Mouse (Mus musculus): Measurements from ENCODE around the gene Kpnb1. TPM values are rescaled to one million over a fixed set of nuclear protein-coding genes. Genes with fewer than 3 reads are reported as not detected.

Kpnb1 gene
- total and polyA plus RNA-seq, 2 experiments from 2014 or later, result 26.1 to 97.9 TPM

DNA sequence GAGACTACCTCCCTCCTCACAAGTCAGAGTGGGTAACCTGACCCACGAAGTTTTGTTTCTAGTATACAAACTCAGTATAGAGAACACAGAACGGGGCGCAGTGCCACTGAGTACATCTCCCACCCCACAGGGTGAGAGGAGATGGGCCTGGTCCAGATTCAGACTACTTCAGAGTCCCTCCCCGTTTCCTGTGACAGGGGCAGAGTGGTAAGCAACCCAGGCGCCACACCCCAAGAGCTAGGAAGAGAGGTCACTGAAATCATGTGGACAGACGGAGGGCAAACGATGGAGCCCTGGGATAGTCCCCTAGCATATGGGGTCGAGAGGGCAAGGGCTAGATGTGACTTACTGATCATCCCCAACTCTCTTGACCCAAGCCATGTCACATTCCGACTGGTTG is 41.7 kb downstream of the Kpnb1 start:
- Histone ChIP-seq H3K9me3 (ENCODE audit: low read length) (no peaks in the 10 kb centered on the region), H3K36me3 (ENCODE audit: insufficient read depth, low read length) (peaks cover 41% of the 10 kb centered on the region; the same call in 1 of the 2 replicates), H3K27ac (no peak overlapping the region), H3K9ac (replicated peaks; ENCODE audit: low read length) (no peak overlapping the region), H3K27me3 (ENCODE audit: insufficient read depth, low read length) (no peaks in the 10 kb centered on the region), H3K4me3 (ENCODE audit: low read length) (no peak overlapping the region), H3K4me1 (ENCODE audit: insufficient read depth, low read length) (peaks cover 9% of the 10 kb centered on the region; the same call in 1 of the 2 replicates), H3K4me2 (ENCODE audit: low read depth, low read length) (no peak overlapping the region)
- no peak for DNase-seq (ENCODE audit: low spot score)
- WGBS, result 82% methylated on average over 9 of the region's 9 CpGs
- no peak for ATAC-seq
- TF ChIP-seq CTCF (IDR thresholded peaks at IDR 0.05; ENCODE audit: low read depth), result no peak

DNA sequence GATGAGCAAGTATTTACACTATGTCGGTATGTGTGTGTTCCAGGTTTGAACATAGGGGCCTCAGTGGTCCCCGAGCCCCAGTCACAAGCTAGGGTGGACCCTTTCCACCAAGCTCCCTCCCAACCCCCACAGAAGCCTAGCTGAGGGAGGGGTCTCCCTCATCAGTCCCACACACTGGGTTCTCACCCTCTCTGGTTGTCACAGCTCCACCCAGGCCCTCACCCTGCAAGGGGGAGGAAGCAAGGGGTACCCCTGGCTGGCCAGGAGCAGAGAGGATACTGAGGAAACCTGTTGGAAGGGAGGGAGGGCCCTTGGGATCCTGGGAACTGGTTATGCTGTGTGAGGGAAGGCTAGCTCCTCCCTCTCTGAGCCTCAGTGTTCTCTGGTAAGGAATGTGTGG is 42.4 kb downstream of the Kpnb1 start:
- Histone ChIP-seq H3K4me1 (ENCODE audit: insufficient read depth, low read length) (peaks cover 9% of the 10 kb centered on the region), H3K27me3 (ENCODE audit: insufficient read depth, low read length) (no peaks in the 10 kb centered on the region), H3K36me3 (ENCODE audit: insufficient read depth, low read length) (peaks cover 41% of the 10 kb centered on the region; the same call in 1 of the 2 replicates), H3K27ac (no peak overlapping the region), H3K9ac (replicated peaks; ENCODE audit: low read length) (no peak overlapping the region), H3K9me3 (ENCODE audit: low read length) (no peaks in the 10 kb centered on the region), H3K4me3 (ENCODE audit: low read length) (no peak overlapping the region), H3K4me2 (ENCODE audit: low read depth, low read length) (no peak overlapping the region)
- no peak for TF ChIP-seq CTCF (IDR thresholded peaks at IDR 0.05; ENCODE audit: low read depth)
- ATAC-seq, result no peak
- WGBS, result 79% methylated on average over 2 of the region's 2 CpGs
- DNase-seq (ENCODE audit: low spot score), result no peak

DNA sequence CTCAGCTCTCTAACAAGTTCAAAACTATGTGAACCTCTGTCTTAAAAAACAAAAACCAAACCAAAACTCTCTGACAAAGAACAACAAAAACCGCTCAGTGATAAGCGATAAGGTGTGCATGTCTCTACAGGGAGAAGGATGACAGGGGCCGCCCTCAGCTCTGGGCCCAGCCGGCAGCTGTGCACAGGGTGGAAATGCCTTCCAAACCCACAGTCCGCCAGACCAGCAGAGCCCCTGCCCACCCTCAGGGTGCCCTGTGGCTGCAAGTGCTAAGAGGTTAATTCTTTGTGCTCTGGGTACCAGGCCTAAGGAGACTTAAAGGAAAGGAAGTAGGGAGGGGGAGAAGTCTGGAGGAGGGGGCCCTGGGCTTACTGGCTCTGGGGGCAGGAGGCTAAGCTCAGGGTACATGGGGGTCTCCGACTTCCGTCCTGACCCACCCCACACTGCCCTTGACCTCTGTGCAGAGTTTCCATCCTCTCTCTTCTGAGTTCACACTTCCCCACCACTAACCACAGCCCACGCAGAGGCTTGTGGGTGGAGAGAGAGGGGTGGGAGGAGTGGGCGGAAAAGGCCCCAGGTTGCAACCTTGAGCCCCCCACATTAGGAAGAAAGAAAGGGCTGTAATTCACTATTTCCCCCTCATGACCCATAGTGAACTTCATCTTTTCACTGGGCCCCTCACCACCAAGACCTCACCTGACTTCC is 44.3 kb downstream of the Kpnb1 start:
- DNase-seq (ENCODE audit: low spot score) (no peak), ATAC-seq (no peak)
- H3K9me3 ChIP-seq (ENCODE audit: low read length), result no peaks in the 10 kb centered on the region
- peaks cover 38% of the 10 kb centered on the region; the same call in 1 of the 2 replicates for H3K36me3 ChIP-seq (ENCODE audit: insufficient read depth, low read length)
- H3K4me3 ChIP-seq (ENCODE audit: low read length), result no peak overlapping the region
- H3K27ac ChIP-seq, result no peak overlapping the region
- H3K4me1 ChIP-seq (ENCODE audit: insufficient read depth, low read length), result peaks cover 11% of the 10 kb centered on the region; the same call in 1 of the 2 replicates
- H3K27me3 ChIP-seq (ENCODE audit: insufficient read depth, low read length), result no peaks in the 10 kb centered on the region
- no peak for TF ChIP-seq CTCF (IDR thresholded peaks at IDR 0.05; ENCODE audit: low read depth)
- 88% methylated on average over 9 of the region's 9 CpGs for WGBS
- no peak overlapping the region for H3K9ac ChIP-seq (replicated peaks; ENCODE audit: low read length)
- no peak overlapping the region for H3K4me2 ChIP-seq (ENCODE audit: low read depth, low read length)

DNA sequence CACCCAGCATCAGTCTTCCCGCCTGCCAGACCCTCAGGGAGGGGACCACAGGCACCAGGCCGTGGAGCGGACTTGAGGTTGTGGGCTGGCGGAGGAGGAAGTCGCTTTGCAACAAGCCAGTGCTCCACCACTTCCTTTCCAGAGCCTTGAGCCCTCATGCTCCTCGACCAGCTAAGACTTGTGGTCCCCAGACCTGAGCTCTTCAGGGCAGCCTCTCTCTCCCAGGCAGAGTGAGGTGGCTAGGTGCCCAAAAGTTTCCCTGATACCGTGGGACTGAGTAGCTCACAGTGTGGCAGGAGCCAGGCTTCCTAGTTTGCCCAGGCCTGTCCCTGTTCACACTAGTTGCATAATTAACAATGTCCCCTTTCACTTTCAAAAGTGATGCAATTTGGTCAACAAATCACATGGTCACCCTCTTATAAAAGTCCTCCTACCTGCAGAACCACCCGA is 45.5 kb downstream of the Kpnb1 start:
- no peak overlapping the region for H3K4me2 ChIP-seq (ENCODE audit: low read depth, low read length)
- H3K9ac ChIP-seq (replicated peaks; ENCODE audit: low read length), result no peak overlapping the region
- 77% methylated on average over 8 of the region's 8 CpGs for WGBS
- ATAC-seq, result no peak
- peaks cover 11% of the 10 kb centered on the region; the same call in 1 of the 2 replicates for H3K4me1 ChIP-seq (ENCODE audit: insufficient read depth, low read length)
- peaks cover 32% of the 10 kb centered on the region; the same call in 1 of the 2 replicates for H3K36me3 ChIP-seq (ENCODE audit: insufficient read depth, low read length)
- H3K9me3 ChIP-seq (ENCODE audit: low read length), result no peaks in the 10 kb centered on the region
- no peak for DNase-seq (ENCODE audit: low spot score)
- no peak for TF ChIP-seq CTCF (IDR thresholded peaks at IDR 0.05; ENCODE audit: low read depth)
- no peak overlapping the region for H3K4me3 ChIP-seq (ENCODE audit: low read length)
- no peaks in the 10 kb centered on the region for H3K27me3 ChIP-seq (ENCODE audit: insufficient read depth, low read length)
- no peak overlapping the region for H3K27ac ChIP-seq

DNA sequence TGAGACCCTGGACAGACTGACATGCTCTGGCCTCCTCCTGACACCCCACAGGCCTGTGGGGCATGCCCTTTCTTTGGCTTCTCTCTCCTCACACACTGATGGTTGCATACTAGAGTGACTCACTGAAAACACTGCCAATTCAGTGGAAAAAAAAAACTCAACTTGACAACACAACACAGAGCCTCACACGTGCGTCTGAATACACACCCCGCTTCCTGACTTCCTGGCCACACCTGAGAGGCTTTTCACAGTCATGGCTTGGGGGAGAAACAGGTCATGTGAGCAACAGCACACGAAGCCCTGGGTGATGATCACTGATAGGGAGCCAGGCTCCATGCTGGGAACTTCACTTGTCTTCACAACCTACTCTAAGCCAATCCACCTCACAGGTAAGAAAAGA is 46.9 kb downstream of the Kpnb1 start:
- no peak overlapping the region for H3K9ac ChIP-seq (replicated peaks; ENCODE audit: low read length)
- 73% methylated on average over 4 of the region's 4 CpGs for WGBS
- H3K4me1 ChIP-seq (ENCODE audit: insufficient read depth, low read length), result peaks cover 11% of the 10 kb centered on the region; the same call in 1 of the 2 replicates
- ATAC-seq, result no peak
- no peak overlapping the region for H3K4me2 ChIP-seq (ENCODE audit: low read depth, low read length)
- H3K4me3 ChIP-seq (ENCODE audit: low read length), result no peak overlapping the region
- no peaks in the 10 kb centered on the region for H3K9me3 ChIP-seq (ENCODE audit: low read length)
- H3K36me3 ChIP-seq (ENCODE audit: insufficient read depth, low read length), result peaks cover 26% of the 10 kb centered on the region; the same call in 1 of the 2 replicates
- no peak for DNase-seq (ENCODE audit: low spot score)
- no peak for TF ChIP-seq CTCF (IDR thresholded peaks at IDR 0.05; ENCODE audit: low read depth)
- no peak overlapping the region for H3K27ac ChIP-seq
- no peaks in the 10 kb centered on the region for H3K27me3 ChIP-seq (ENCODE audit: insufficient read depth, low read length)

DNA sequence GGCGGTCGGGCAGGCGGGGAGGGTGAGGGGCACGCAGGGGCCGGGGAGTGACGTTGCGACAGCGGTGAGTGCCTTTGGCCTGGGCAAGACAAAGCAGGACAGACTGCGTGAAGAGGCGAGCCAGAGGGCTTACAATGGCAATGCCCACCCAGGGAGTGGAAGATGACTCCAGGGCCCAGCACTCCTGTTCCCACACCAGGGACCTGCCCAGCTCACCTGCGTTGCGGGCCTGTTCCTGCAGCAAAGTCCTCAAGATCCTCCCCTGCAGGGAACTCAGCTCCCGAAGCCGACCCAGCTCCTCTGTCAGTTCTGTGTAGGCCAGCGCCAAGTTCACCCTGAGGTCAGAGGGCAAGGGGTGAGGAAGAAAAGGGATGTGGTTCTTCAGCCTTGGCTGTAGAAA is 48.4 kb downstream of the Kpnb1 start:
- H3K4me2 ChIP-seq (ENCODE audit: low read depth, low read length), result peak overlapping the region; percentile 62
- no peaks in the 10 kb centered on the region for H3K27me3 ChIP-seq (ENCODE audit: insufficient read depth, low read length)
- ATAC-seq (peak; percentile 34; the same call in 1 of the 2 replicates), DNase-seq (ENCODE audit: low spot score) (no peak)
- H3K27ac ChIP-seq, result peak overlapping the region; percentile 74; the same call in 1 of the 2 replicates
- TF ChIP-seq CTCF (IDR thresholded peaks at IDR 0.05; ENCODE audit: low read depth), result no peak
- peak overlapping the region; percentile 61 for H3K9ac ChIP-seq (replicated peaks; ENCODE audit: low read length)
- peaks cover 11% of the 10 kb centered on the region; the same call in 1 of the 2 replicates for H3K4me1 ChIP-seq (ENCODE audit: insufficient read depth, low read length)
- no peaks in the 10 kb centered on the region for H3K9me3 ChIP-seq (ENCODE audit: low read length)
- 17% methylated on average over 15 of the region's 15 CpGs for WGBS
- peaks cover 10% of the 10 kb centered on the region; the same call in 1 of the 2 replicates for H3K36me3 ChIP-seq (ENCODE audit: insufficient read depth, low read length)
- peak overlapping the region; percentile 30 for H3K4me3 ChIP-seq (ENCODE audit: low read length)

Data from hindbrain, postnatal 0 days (tissue).